Mouse (Mus musculus) midbrain, embryonic 15.5 days (tissue): ENCODE data around the gene Lsm8. TPM values are rescaled to one million over a fixed set of nuclear protein-coding genes. Genes with fewer than 3 reads are reported as not detected.

Experiments used
- ATAC-seq: fragments of 200-750 bp; cut with Nextera tagmentation; replicated peaks from 2 replicates; pipeline ENCODE4 v1.8.0; 2017; ENCODE audit warnings: moderate TSS enrichment
- H3K27ac ChIP-seq: fragments of 300-500 bp; sonication (generic); 2 replicates; pipeline ENCODE4 v1.5.1; 2015; ENCODE audit warnings: mild to moderate bottlenecking, inconsistent platforms
- H3K27me3 ChIP-seq: fragments of 300-500 bp; sonication (generic); replicated peaks from 2 replicates; pipeline ENCODE4 v1.6.1; 2015; ENCODE audit warnings: inconsistent platforms
- H3K36me3 ChIP-seq: fragments of 300-500 bp; sonication (generic); replicated peaks from 2 replicates; pipeline ENCODE4 v1.6.1; 2015; ENCODE audit warnings: inconsistent platforms
- H3K4me1 ChIP-seq: fragments of 300-500 bp; sonication (generic); 2 replicates; pipeline ENCODE4 v1.6.1; 2015; ENCODE audit warnings: inconsistent platforms
- H3K4me2 ChIP-seq: fragments of 300-500 bp; sonication (generic); 2 replicates; pipeline ENCODE4 v1.6.1; 2015; ENCODE audit warnings: inconsistent platforms, mild to moderate bottlenecking, moderate library complexity
- H3K4me3 ChIP-seq: fragments of 300-500 bp; sonication (generic); 2 replicates; pipeline ENCODE4 v1.5.1; 2015; ENCODE audit warnings: mild to moderate bottlenecking, inconsistent platforms
- H3K9ac ChIP-seq: fragments of 300-500 bp; sonication (generic); 2 replicates; pipeline ENCODE4 v1.6.1; 2015; ENCODE audit warnings: mild to moderate bottlenecking, inconsistent platforms
- H3K9me3 ChIP-seq: fragments of 300-500 bp; sonication (generic); 2 replicates; pipeline ENCODE4 v1.6.1; 2016; ENCODE audit warnings: inconsistent platforms
- WGBS: fragments of 180-500 bp; shearing (Covaris S2); methylation state at CpG from one replicate; pipeline ENCODE4 v1.1.7; 2015; ENCODE audit warnings: mixed read lengths; 5-methylcytosine and 5-hydroxymethylcytosine counted together
- polyA plus RNA-seq: library from polyadenylated mRNA; unstranded; fragments of >200 nt; fragmentation: Nextera tagmentation; extraction: Ambion mirVana; gene quantifications from 2 replicates; pipeline ENCODE4 v1.2.1, GENCODE M21; 2015

Gene Lsm8
- polyA plus RNA-seq, 1 experiment from 2014 or later = 97.7 TPM

GRCm38 (mm10) chr6:18866018-18866417 is 17.6 kb downstream of the Lsm8 start, which contains the start of gene Ankrd7:
TSS of gene Ankrd7 (plus strand) at chr6:18866318.
- H3K9ac ChIP-seq = no peak within 1 kb of the TSS
- 93% methylated on average over 8 of the region's 8 CpGs for WGBS
- no peaks in the 10 kb centered on the region for H3K9me3 ChIP-seq
- no peak within 1 kb of the TSS for H3K4me3 ChIP-seq
- H3K4me2 ChIP-seq = no peak within 1 kb of the TSS
- H3K36me3 ChIP-seq = no peaks in the 10 kb centered on the region
- H3K27ac ChIP-seq = no peak within 1 kb of the TSS
- no peaks in the 10 kb centered on the region for H3K4me1 ChIP-seq
- no peak for ATAC-seq
- no peaks in the 10 kb centered on the region for H3K27me3 ChIP-seq

GRCm38 (mm10) chr6:18889030-18889429 is 40.7 kb downstream of the Lsm8 start:
- H3K9ac ChIP-seq = no peak overlapping the region
- H3K27ac ChIP-seq = no peak overlapping the region
- ATAC-seq = no peak
- no peak overlapping the region for H3K4me3 ChIP-seq
- H3K4me2 ChIP-seq = no peak overlapping the region
- no peaks in the 10 kb centered on the region for H3K27me3 ChIP-seq
- no peaks in the 10 kb centered on the region for H3K9me3 ChIP-seq
- WGBS = 88% methylated on average over 2 of the region's 2 CpGs
- no peaks in the 10 kb centered on the region for H3K4me1 ChIP-seq
- H3K36me3 ChIP-seq = no peaks in the 10 kb centered on the region

GRCm38 (mm10) chr6:18894142-18894541 is 45.8 kb downstream of the Lsm8 start:
- H3K36me3 ChIP-seq = no peaks in the 10 kb centered on the region
- H3K9me3 ChIP-seq = no peaks in the 10 kb centered on the region
- no peak overlapping the region for H3K27ac ChIP-seq
- H3K4me2 ChIP-seq = no peak overlapping the region
- no peaks in the 10 kb centered on the region for H3K27me3 ChIP-seq
- H3K4me3 ChIP-seq = no peak overlapping the region
- no peaks in the 10 kb centered on the region for H3K4me1 ChIP-seq
- no peak overlapping the region for H3K9ac ChIP-seq
- no peak for ATAC-seq

Other genes with a start within 250 kb of the Lsm8 start
- gene Ankrd7, start 17.7 kb downstream of the Lsm8 start, polyA plus RNA-seq = not detected in 2 replicates